Comparison of ENCODE assay signal across 11 mouse cellular contexts in genomic region chr9:115043881-115044770, GRCm38 (mm10).
DNase-seq lines count a peak whose midpoint lies in the region; ATAC-seq and TF ChIP-seq lines count a peak whose summit lies in the region.
"Had no signal": no experiment of that assay in that cellular context is flagged by ENCODE, and none has a peak within 500 bp of the region (broad histone marks: within the 10 kb centered on the region; RNA-seq: fewer than 3 reads in every experiment).

No protein-coding gene starts in this region.

- no peak overlapping the region for H3K27ac ChIP-seq in intestine, postnatal 0 days (ENCODE audit: low read depth, low read length)
- H3K27ac ChIP-seq in intestine, embryonic 15.5 days: no peak overlapping the region
- no peak overlapping the region for H3K27ac ChIP-seq in midbrain, postnatal 0 days (ENCODE audit: low read depth, low read length)
- no peak overlapping the region for H3K27ac ChIP-seq in midbrain, embryonic 10.5 days (replicated peaks)
- no peak overlapping the region; the same call in 1 of the 2 replicates for H3K27ac ChIP-seq in ES-E14 (ENCODE audit: insufficient read depth, low read depth, low read length, poor library complexity, severe bottlenecking)
- H3K27ac ChIP-seq in forebrain, embryonic 11.5 days (ENCODE audit: low read depth, low read length): no peak overlapping the region
- H3K27ac ChIP-seq: heart, embryonic 13.5 days; neural tube, embryonic 12.5 days had no signal

- no peaks in the 10 kb centered on the region for H3K9me3 ChIP-seq in intestine, postnatal 0 days (ENCODE audit: control insufficient read depth)
- H3K9me3 ChIP-seq in intestine, embryonic 15.5 days: no peaks in the 10 kb centered on the region
- H3K9me3 ChIP-seq in midbrain, postnatal 0 days (ENCODE audit: low read length): no peaks in the 10 kb centered on the region
- no peaks in the 10 kb centered on the region for H3K9me3 ChIP-seq in midbrain, embryonic 10.5 days (replicated peaks)
- H3K9me3 ChIP-seq in ES-E14 (ENCODE audit: control insufficient read depth, insufficient read depth, low read depth, low read length): no peaks in the 10 kb centered on the region
- H3K9me3 ChIP-seq in forebrain, embryonic 11.5 days (ENCODE audit: control insufficient read depth, low read length): no peaks in the 10 kb centered on the region

- no peaks in the 10 kb centered on the region for H3K36me3 ChIP-seq in intestine, postnatal 0 days (ENCODE audit: control insufficient read depth, insufficient read depth)
- H3K36me3 ChIP-seq in intestine, embryonic 15.5 days: no peaks in the 10 kb centered on the region
- H3K36me3 ChIP-seq in midbrain, postnatal 0 days (ENCODE audit: insufficient read depth, low read length): no peaks in the 10 kb centered on the region
- H3K36me3 ChIP-seq in midbrain, embryonic 10.5 days: no peaks in the 10 kb centered on the region
- no peaks in the 10 kb centered on the region for H3K36me3 ChIP-seq in ES-E14 (ENCODE audit: control insufficient read depth, insufficient read depth, low read length, poor library complexity, severe bottlenecking)
- H3K36me3 ChIP-seq in forebrain, embryonic 11.5 days (ENCODE audit: control insufficient read depth, insufficient read depth, low read length): no peaks in the 10 kb centered on the region
- H3K36me3 ChIP-seq: heart, embryonic 13.5 days; neural tube, embryonic 12.5 days had no signal

- no peaks in the 10 kb centered on the region for H3K4me1 ChIP-seq in intestine, postnatal 0 days (replicated peaks; ENCODE audit: control insufficient read depth, insufficient read depth, low read length)
- H3K4me1 ChIP-seq in intestine, embryonic 15.5 days (replicated peaks): peaks cover 9% of the 10 kb centered on the region
- no peaks in the 10 kb centered on the region for H3K4me1 ChIP-seq in midbrain, postnatal 0 days (ENCODE audit: insufficient read depth, low read length)
- H3K4me1 ChIP-seq in midbrain, embryonic 10.5 days: peaks cover 45% of the 10 kb centered on the region
- peaks cover 8 to 19% of the 10 kb centered on the region in 2 experiments for H3K4me1 ChIP-seq in ES-E14 (ENCODE audit: control insufficient read depth in 2 of 2, insufficient read depth in 2 of 2, low read length in 2 of 2, poor library complexity in 1 of 2)
- H3K4me1 ChIP-seq in forebrain, embryonic 11.5 days (replicated peaks; ENCODE audit: control insufficient read depth, insufficient read depth, low read length): peaks cover 4% of the 10 kb centered on the region

- no peak overlapping the region for H3K4me2 ChIP-seq in intestine, postnatal 0 days (replicated peaks; ENCODE audit: low read depth)
- no peak overlapping the region for H3K4me2 ChIP-seq in intestine, embryonic 15.5 days (replicated peaks)
- H3K4me2 ChIP-seq in midbrain, postnatal 0 days (ENCODE audit: low read depth, low read length, poor library complexity, severe bottlenecking): no peak overlapping the region
- H3K4me2 ChIP-seq in forebrain, embryonic 11.5 days (ENCODE audit: low read depth, low read length, severe bottlenecking): no peak overlapping the region
- H3K4me2 ChIP-seq: heart, embryonic 13.5 days; neural tube, embryonic 12.5 days had no signal

- DNase-seq in midbrain, postnatal 0 days (ENCODE audit: low spot score): no peak
- no peak for DNase-seq in midbrain, embryonic 10.5 days (ENCODE audit: low spot score)
- DNase-seq in ES-E14 (ENCODE audit: low read depth, low spot score): no peak
- DNase-seq in lung, postnatal 36 days: peak; percentile 23
- no peak for DNase-seq in layer of hippocampus, adult 9-10 months (ENCODE audit: low spot score)
- DNase-seq in forebrain, embryonic 11.5 days (ENCODE audit: low spot score): no peak
- DNase-seq: cerebellum, adult 8-10 months had no signal

- WGBS in intestine, postnatal 0 days: 70% methylated on average over 8 of the region's 8 CpGs
- WGBS in intestine, embryonic 15.5 days: 73% methylated on average over 8 of the region's 8 CpGs
- WGBS in midbrain, postnatal 0 days: 88% methylated on average over 8 of the region's 8 CpGs
- WGBS in midbrain, embryonic 10.5 days: 86% methylated on average over 8 of the region's 8 CpGs
- 82% methylated on average over 8 of the region's 8 CpGs for WGBS in forebrain, embryonic 11.5 days

- ATAC-seq in intestine, postnatal 0 days: no peak
- ATAC-seq in intestine, embryonic 15.5 days: no peak
- no peak for ATAC-seq in midbrain, postnatal 0 days (ENCODE audit: low FRiP score)
- ATAC-seq in forebrain, embryonic 11.5 days (replicated peaks; ENCODE audit: low FRiP score): no peak

- in situ Hi-C loops in ES-E14 (cut with MboI; ENCODE audit: low sequenced_read_pairs in 2 of 2, unreplicated experiment in 2 of 2): no loop called here

- peak; percentile 64 for TF ChIP-seq CTCF in intestine, postnatal 0 days (IDR thresholded peaks at IDR 0.05; ENCODE audit: low read depth)
- peak; percentile 58 for TF ChIP-seq CTCF in midbrain, postnatal 0 days (IDR thresholded peaks at IDR 0.05)

- no peak overlapping the region for H3K9ac ChIP-seq in intestine, postnatal 0 days (ENCODE audit: low read depth, low read length)
- no peak overlapping the region for H3K9ac ChIP-seq in intestine, embryonic 15.5 days
- H3K9ac ChIP-seq in midbrain, postnatal 0 days (replicated peaks; ENCODE audit: low read length, poor library complexity, severe bottlenecking): no peak overlapping the region
- peak overlapping the region; percentile 20; the same call in 1 of the 2 replicates for H3K9ac ChIP-seq in ES-E14 (ENCODE audit: insufficient read depth, low read depth, low read length, poor library complexity, severe bottlenecking)
- H3K9ac ChIP-seq in forebrain, embryonic 11.5 days (ENCODE audit: low read length): no peak overlapping the region
- H3K9ac ChIP-seq: heart, embryonic 13.5 days; neural tube, embryonic 12.5 days had no signal

- H3K27me3 ChIP-seq in intestine, postnatal 0 days (replicated peaks; ENCODE audit: control insufficient read depth, insufficient read depth, low read length): no peaks in the 10 kb centered on the region
- H3K27me3 ChIP-seq in intestine, embryonic 15.5 days (replicated peaks): no peaks in the 10 kb centered on the region
- H3K27me3 ChIP-seq in midbrain, postnatal 0 days (ENCODE audit: insufficient read depth, low read length): no peaks in the 10 kb centered on the region
- H3K27me3 ChIP-seq in midbrain, embryonic 10.5 days (ENCODE audit: low read depth, poor library complexity, severe bottlenecking): no peaks in the 10 kb centered on the region
- no peaks in the 10 kb centered on the region for H3K27me3 ChIP-seq in forebrain, embryonic 11.5 days (ENCODE audit: control insufficient read depth, insufficient read depth, low read length)
- H3K27me3 ChIP-seq: heart, embryonic 13.5 days; neural tube, embryonic 12.5 days had no signal

- no peak overlapping the region for H3K4me3 ChIP-seq in intestine, postnatal 0 days (ENCODE audit: low read depth, low read length)
- no peak overlapping the region for H3K4me3 ChIP-seq in intestine, embryonic 15.5 days (replicated peaks)
- H3K4me3 ChIP-seq in midbrain, postnatal 0 days (ENCODE audit: low read depth, low read length): no peak overlapping the region
- no peak overlapping the region for H3K4me3 ChIP-seq in midbrain, embryonic 10.5 days
- no peak overlapping the region; a peak in 1 of 4 replicates for H3K4me3 ChIP-seq in ES-E14 (ENCODE audit: insufficient read depth in 1 of 2, low read depth in 1 of 2, low read length in 2 of 2, poor library complexity in 1 of 2, severe bottlenecking in 1 of 2)
- no peak overlapping the region for H3K4me3 ChIP-seq in forebrain, embryonic 11.5 days (ENCODE audit: low read depth, low read length)
- H3K4me3 ChIP-seq: heart, embryonic 13.5 days; neural tube, embryonic 12.5 days had no signal

TF ChIP-seq in ES-E14, 5 proteins besides CTCF, POLR2A, EP300 and RAD21:
- no peak for TF ChIP-seq ZNF384 (IDR thresholded peaks at IDR 0.05; ENCODE audit: low read depth, low read length)
- TF ChIP-seq CHD2 (IDR thresholded peaks at IDR 0.05; ENCODE audit: low read depth, low read length): no peak
- TF ChIP-seq MAFK (IDR thresholded peaks at IDR 0.05; ENCODE audit: insufficient read depth, low read depth, low read length): no peak
- TF ChIP-seq HCFC1 (IDR thresholded peaks at IDR 0.05; ENCODE audit: borderline replicate concordance, insufficient read depth, low read length): no peak
- TF ChIP-seq ZC3H11A (IDR thresholded peaks at IDR 0.05; ENCODE audit: borderline replicate concordance, low read depth, low read length): no peak
